8 mouse cellular contexts compared by ENCODE assay signal in genomic region chr2:30771368-30771805, GRCm38 (mm10). TPM values are rescaled to one million over a fixed set of nuclear protein-coding genes. Genes with fewer than 3 reads are reported as not detected.
DNase-seq lines count a peak whose midpoint lies in the region; ATAC-seq and TF ChIP-seq lines count a peak whose summit lies in the region.

No protein-coding gene starts in this region.

- peak overlapping the region; percentile 71 for H3K9ac ChIP-seq in forebrain, embryonic 14.5 days (ENCODE audit: low read length)

- DNase-seq in kidney, adult 2 months = no peak
- no peak for DNase-seq in kidney, adult 18-20 months
- peak; percentile 44 for DNase-seq in forebrain, embryonic 14.5 days (ENCODE audit: low spot score)
- DNase-seq in liver = peak; percentile 57
- peak; percentile 52 to 57 for DNase-seq in right cerebral cortex, postnatal 10 days (ENCODE audit: low spot score in 2 of 2)
- DNase-seq in urinary bladder, adult 2 months (ENCODE audit: low spot score) = no peak
- no peak for DNase-seq in cerebellum, postnatal 36 days

- WGBS in kidney, adult 2 months = 2% methylated on average over 48 of the region's 51 CpGs
- WGBS in bone marrow, adult 2 months = 3% methylated on average over 51 of the region's 51 CpGs
- WGBS in forebrain, embryonic 14.5 days = under 1% methylated on average over 44 of the region's 51 CpGs

- H3K4me1 ChIP-seq in kidney, adult 2 months (ENCODE audit: control insufficient read depth, insufficient read depth, low read length) = peaks cover 21% of the 10 kb centered on the region
- H3K4me1 ChIP-seq in bone marrow, adult 2 months (ENCODE audit: control insufficient read depth, insufficient read depth, low read length) = no peaks in the 10 kb centered on the region; the same call in 1 of the 2 replicates
- peaks cover 17% of the 10 kb centered on the region for H3K4me1 ChIP-seq in forebrain, embryonic 14.5 days (ENCODE audit: control insufficient read depth, insufficient read depth, low read length)

- peak overlapping the region; percentile 87 for H3K4me2 ChIP-seq in forebrain, embryonic 14.5 days (ENCODE audit: low read length)

- peak overlapping the region; percentile 100 for H3K27ac ChIP-seq in kidney, adult 2 months (ENCODE audit: insufficient read depth, low read depth, low read length)
- peak overlapping the region; percentile 93 for H3K27ac ChIP-seq in bone marrow, adult 2 months (ENCODE audit: control insufficient read depth, insufficient read depth, low read depth, low read length, poor library complexity)
- H3K27ac ChIP-seq in forebrain, embryonic 14.5 days (ENCODE audit: low read depth, low read length) = peak overlapping the region; percentile 92

- peak; percentile 37 for ATAC-seq in forebrain, embryonic 14.5 days

- no peaks in the 10 kb centered on the region for H3K36me3 ChIP-seq in kidney, adult 2 months (ENCODE audit: control insufficient read depth, insufficient read depth, low read length)
- no peaks in the 10 kb centered on the region for H3K36me3 ChIP-seq in forebrain, embryonic 14.5 days (ENCODE audit: control insufficient read depth, insufficient read depth, low read length)

- no peak for TF ChIP-seq CTCF in kidney, adult 2 months (conservative IDR thresholded peaks at IDR 0.05; ENCODE audit: insufficient read depth, insufficient read length, low read depth, low read length)
- no peak for TF ChIP-seq CTCF in bone marrow, adult 2 months (IDR thresholded peaks at IDR 0.05; ENCODE audit: control insufficient read depth, insufficient read depth, low read length)

- no peak for TF ChIP-seq POLR2A in kidney, adult 2 months (IDR thresholded peaks at IDR 0.05; ENCODE audit: low read depth, low read length)
- no peak for TF ChIP-seq POLR2A in bone marrow, adult 2 months (IDR thresholded peaks at IDR 0.05; ENCODE audit: borderline replicate concordance, control insufficient read depth, low read depth, low read length)

- no peaks in the 10 kb centered on the region for H3K9me3 ChIP-seq in forebrain, embryonic 14.5 days (replicated peaks; ENCODE audit: control insufficient read depth, low read length)

- H3K27me3 ChIP-seq in kidney, adult 2 months (replicated peaks; ENCODE audit: control insufficient read depth, insufficient read depth, low read length) = no peaks in the 10 kb centered on the region
- no peaks in the 10 kb centered on the region for H3K27me3 ChIP-seq in forebrain, embryonic 14.5 days (replicated peaks; ENCODE audit: control insufficient read depth, insufficient read depth, low read length)

- H3K4me3 ChIP-seq in kidney, adult 2 months (ENCODE audit: insufficient read depth, low read depth, low read length) = peak overlapping the region; percentile 34
- peak overlapping the region; percentile 55 for H3K4me3 ChIP-seq in bone marrow, adult 2 months (replicated peaks; ENCODE audit: control insufficient read depth, low read depth, low read length)
- peak overlapping the region; percentile 39 for H3K4me3 ChIP-seq in forebrain, embryonic 14.5 days (ENCODE audit: low read depth, low read length)

RNA-seq across cellular contexts. Expression of gene 1700001O22Rik, which starts 32.1 kb away (rescaled TPM):
- 1.7 and 4.1 TPM in 2 replicates for polyA plus RNA-seq in kidney, adult 2 months (2012; rRNA removed)
- polyA plus RNA-seq in bone marrow, adult 2 months (2011; ENCODE audit: insufficient read depth, insufficient read length, low replicate concordance, missing spikeins) = not detected in 2 replicates
- 2.4 and 2.7 TPM in 2 replicates for polyA plus RNA-seq in forebrain, embryonic 14.5 days (2014; fragmentation: Nextera tagmentation; extraction: Ambion mirVana)
- 1.5 TPM in 2 replicates for polyA plus RNA-seq in urinary bladder, adult 2 months (2012; rRNA removed)

RNA-seq across cellular contexts. Expression of gene Ntmt1, which starts 36.2 kb away (rescaled TPM):
- 26.4 and 27.3 TPM in 2 replicates for polyA plus RNA-seq in kidney, adult 2 months (2012; rRNA removed)
- 10.2 and 11.0 TPM in 2 replicates for polyA plus RNA-seq in bone marrow, adult 2 months (2011; ENCODE audit: insufficient read depth, insufficient read length, low replicate concordance, missing spikeins)
- polyA plus RNA-seq in forebrain, embryonic 14.5 days (2014; fragmentation: Nextera tagmentation; extraction: Ambion mirVana) = 128 and 139 TPM in 2 replicates
- 32.8 and 44.1 TPM in 2 replicates for polyA plus RNA-seq in urinary bladder, adult 2 months (2012; rRNA removed)

RNA-seq across cellular contexts. Expression of gene Asb6, which starts 58.7 kb away (rescaled TPM):
- polyA plus RNA-seq in kidney, adult 2 months (2012; rRNA removed) = 24.5 and 35.2 TPM in 2 replicates
- polyA plus RNA-seq in bone marrow, adult 2 months (2011; ENCODE audit: insufficient read depth, insufficient read length, low replicate concordance, missing spikeins) = 30.0 and 32.4 TPM in 2 replicates
- 35.9 and 39.9 TPM in 2 replicates for polyA plus RNA-seq in forebrain, embryonic 14.5 days (2014; fragmentation: Nextera tagmentation; extraction: Ambion mirVana)
- polyA plus RNA-seq in urinary bladder, adult 2 months (2012; rRNA removed) = 26.0 and 27.0 TPM in 2 replicates

Comparison
In these comparisons a context has a peak if more than half of its experiments do, and no peak if none do; other contexts are left out.
1. DNase-seq: peak in forebrain, embryonic 14.5 days (single experiment), liver (single experiment) and right cerebral cortex, postnatal 10 days (2 of 2); none in kidney, adult 2 months (single experiment), kidney, adult 18-20 months (single experiment), urinary bladder, adult 2 months (single experiment) and cerebellum, postnatal 36 days (0 of 2).
2. Peak in every context shown above with its lines, with median percentiles within 50 percentile points of each other: H3K27ac ChIP-seq and H3K4me3 ChIP-seq.